Mouse (Mus musculus) C2C12 (cell line): ENCODE measurements around the gene Myof.

Experiments used
- CTCF ChIP-seq: IDR thresholded peaks from one replicate; pipeline ENCODE4 v1.5.1; 2011; ENCODE audit not compliant: control insufficient read depth, insufficient read depth, insufficient read length
- FOSL1 ChIP-seq: IDR thresholded peaks from one replicate; pipeline ENCODE4 v1.8.0; 2011; ENCODE audit warnings: mild to moderate bottlenecking, low read length; ENCODE audit not compliant: poor library complexity, insufficient read depth, severe bottlenecking
- MAX ChIP-seq: IDR thresholded peaks from one replicate; pipeline ENCODE4 v1.6.1; 2011; ENCODE audit warnings: mild to moderate bottlenecking, control low read depth
- MYOG ChIP-seq: IDR thresholded peaks from one replicate; pipeline ENCODE4 v1.6.1; 2011; ENCODE audit not compliant: control insufficient read depth, insufficient read length; ENCODE audit errors: extremely low read depth
- USF1 ChIP-seq: IDR thresholded peaks from one replicate; pipeline ENCODE4 v1.6.1; 2011; ENCODE audit warnings: low read depth, mild to moderate bottlenecking, control low read depth, moderate library complexity

- TF ChIP-seq CTCF = no peak
- no peak for TF ChIP-seq MAX
- no peak for TF ChIP-seq MYOG
- TF ChIP-seq USF1 = no peak
- TF ChIP-seq FOSL1 = no peak
Observed at GRCm38 (mm10) chr19:37965828-37966227, 77.5 kb downstream of the Myof start.
